Mouse (Mus musculus) neural tube, embryonic 14.5 days (tissue): ENCODE results near the gene 6430550D23Rik. TPM values are rescaled to one million over a fixed set of nuclear protein-coding genes. Genes with fewer than 3 reads are reported as not detected.

Experiments used
- ATAC-seq: fragments of 200-750 bp; cut with Nextera tagmentation; 2 replicates; pipeline ENCODE4 v1.8.0; 2017; ENCODE audit warnings: low read depth, mild to moderate bottlenecking, moderate TSS enrichment, moderate library complexity
- H3K27ac ChIP-seq: fragments of 300-500 bp; sonication (generic); 2 replicates; pipeline ENCODE4 v1.5.1; 2014; ENCODE audit warnings: low read depth, mild to moderate bottlenecking, control low read depth, low read length, moderate library complexity, mixed read lengths
- H3K27me3 ChIP-seq: fragments of 300-500 bp; sonication (generic); 2 replicates; pipeline ENCODE4 v1.6.1; 2014; ENCODE audit warnings: low read length; ENCODE audit not compliant: control insufficient read depth, insufficient read depth
- H3K36me3 ChIP-seq: fragments of 300-500 bp; sonication (generic); 2 replicates; pipeline ENCODE4 v1.6.1; 2014; ENCODE audit warnings: low read length, mixed read lengths; ENCODE audit not compliant: control insufficient read depth, insufficient read depth
- H3K4me1 ChIP-seq: fragments of 300-500 bp; sonication (generic); 2 replicates; pipeline ENCODE4 v1.6.1; 2014; ENCODE audit warnings: low read length; ENCODE audit not compliant: control insufficient read depth, insufficient read depth
- H3K4me2 ChIP-seq: fragments of 300-500 bp; sonication (generic); 2 replicates; pipeline ENCODE4 v1.6.1; 2014; ENCODE audit warnings: mild to moderate bottlenecking, low read depth, low read length, control low read depth
- H3K4me3 ChIP-seq: fragments of 300-500 bp; sonication (generic); 2 replicates; pipeline ENCODE4 v1.5.1; 2014; ENCODE audit warnings: low read depth, low read length, control low read depth, mixed read lengths
- H3K9ac ChIP-seq: fragments of 300-500 bp; sonication (generic); replicated peaks from 2 replicates; pipeline ENCODE4 v1.6.1; 2014; ENCODE audit warnings: low read depth, mild to moderate bottlenecking, control low read depth, low read length, mixed read lengths
- H3K9me3 ChIP-seq: fragments of 300-500 bp; sonication (generic); 2 replicates; pipeline ENCODE4 v1.6.1; 2016; ENCODE audit warnings: low read length; ENCODE audit not compliant: control insufficient read depth
- WGBS: fragments of 180-500 bp; shearing (Covaris S2); extraction: QIAGEN DNeasy Blood & Tissue Kit; methylation state at CpG from one replicate; pipeline ENCODE4 v1.1.7; 2014; 5-methylcytosine and 5-hydroxymethylcytosine counted together
- polyA plus RNA-seq: library from polyadenylated mRNA; unstranded; fragments of >200 nt; fragmentation: Nextera tagmentation; extraction: Ambion mirVana; gene quantifications from 2 replicates; pipeline ENCODE4 v1.2.1, GENCODE M21; 2014

The 6430550D23Rik gene
- polyA plus RNA-seq, 1 experiment from 2014 or later = 4.0 TPM

- Histone ChIP-seq H3K4me3 (no peak overlapping the region), H3K27me3 (no peaks in the 10 kb centered on the region), H3K4me2 (no peak overlapping the region), H3K4me1 (no peaks in the 10 kb centered on the region), H3K9me3 (no peaks in the 10 kb centered on the region), H3K36me3 (peaks cover 45% of the 10 kb centered on the region), H3K9ac (no peak overlapping the region), H3K27ac (no peak overlapping the region)
- peak; percentile 41; the same call in 1 of the 2 replicates for ATAC-seq
- WGBS = 41% methylated on average over 1 of the region's 1 CpGs
These were observed 44.8 kb downstream of the 6430550D23Rik start for GRCm38 (mm10) chr2:155962991-155963390.

DNA sequence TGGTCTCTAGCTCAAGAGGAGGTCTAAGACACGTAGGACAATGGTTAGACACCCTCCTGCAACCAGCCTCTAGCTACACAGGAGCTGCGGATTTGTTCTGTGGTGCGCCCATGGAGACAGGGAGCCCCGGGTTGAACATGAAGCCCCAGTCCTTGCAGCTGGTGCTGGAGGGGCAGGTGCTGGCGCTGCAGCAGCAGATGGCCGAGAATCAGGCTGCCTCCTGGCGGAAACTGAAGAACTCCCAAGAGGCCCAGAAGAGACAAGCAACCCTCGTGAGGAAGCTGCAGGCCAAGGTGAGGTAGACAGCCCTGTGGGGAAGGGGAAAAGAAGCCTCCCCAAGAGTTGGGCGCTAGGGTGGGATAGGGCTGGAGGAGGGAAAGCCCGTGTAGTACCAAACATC is 45.9 kb downstream of the 6430550D23Rik start:
- Histone ChIP-seq H3K4me1 (peaks cover 7% of the 10 kb centered on the region), H3K27me3 (no peaks in the 10 kb centered on the region), H3K4me3 (no peak overlapping the region), H3K4me2 (no peak overlapping the region), H3K9me3 (no peaks in the 10 kb centered on the region), H3K9ac (no peak overlapping the region), H3K27ac (no peak overlapping the region), H3K36me3 (peaks cover 35% of the 10 kb centered on the region)
- WGBS = 63% methylated on average over 10 of the region's 10 CpGs
- ATAC-seq = no peak

- no peak overlapping the region for H3K27ac ChIP-seq
- peaks cover 21% of the 10 kb centered on the region for H3K36me3 ChIP-seq
- H3K9me3 ChIP-seq = no peaks in the 10 kb centered on the region
- WGBS = 93% methylated on average over 5 of the region's 5 CpGs
- no peak for ATAC-seq
- H3K4me3 ChIP-seq = no peak overlapping the region
- H3K27me3 ChIP-seq = no peaks in the 10 kb centered on the region
- H3K4me2 ChIP-seq = no peak overlapping the region
- H3K9ac ChIP-seq = no peak overlapping the region
- H3K4me1 ChIP-seq = peaks cover 7% of the 10 kb centered on the region
These were observed 47.8 kb downstream of the 6430550D23Rik start for GRCm38 (mm10) chr2:155959981-155960380.

GRCm38 (mm10) chr2:155956134-155957059 is 51.4 kb downstream of the 6430550D23Rik start, which contains the start of gene Cep250:
Gene Cep250 (plus strand): TSS chr2:155956458.
- ATAC-seq = peak; percentile 95
- Histone ChIP-seq H3K9me3 (no peaks in the 10 kb centered on the region), H3K27me3 (no peaks in the 10 kb centered on the region), H3K4me1 (peaks cover 7% of the 10 kb centered on the region), H3K27ac (peak within 1 kb of the TSS; percentile 83), H3K36me3 (no peaks in the 10 kb centered on the region), H3K4me3 (peak within 1 kb of the TSS; percentile 86), H3K9ac (peak within 1 kb of the TSS; percentile 93), H3K4me2 (peak within 1 kb of the TSS; percentile 58)
- WGBS = under 1% methylated on average over 57 of the region's 59 CpGs

DNA sequence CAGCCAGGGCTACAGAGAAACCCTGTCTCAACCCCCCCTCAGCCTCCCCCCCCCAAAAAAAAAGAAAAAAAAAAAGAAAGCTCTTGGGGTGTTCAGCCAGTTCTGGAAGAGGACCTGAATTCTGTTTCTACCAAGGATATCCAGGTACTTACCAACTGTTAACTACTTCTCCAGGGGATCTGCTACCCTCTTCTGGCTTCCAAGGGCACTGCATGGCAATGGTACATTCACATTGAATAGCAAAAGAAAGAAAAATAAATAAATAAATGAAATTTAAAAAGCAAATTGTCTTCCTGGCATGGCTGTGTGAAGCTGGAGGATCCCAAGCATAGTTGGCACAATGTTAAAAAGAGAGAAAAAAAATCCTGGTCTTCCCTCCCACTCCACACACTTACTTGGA is 55.8 kb downstream of the 6430550D23Rik start:
- no peaks in the 10 kb centered on the region for H3K27me3 ChIP-seq
- H3K4me2 ChIP-seq = no peak overlapping the region
- no peaks in the 10 kb centered on the region for H3K36me3 ChIP-seq
- no peak overlapping the region for H3K9ac ChIP-seq
- no peak for ATAC-seq
- H3K9me3 ChIP-seq = no peaks in the 10 kb centered on the region
- H3K4me1 ChIP-seq = peaks cover 8% of the 10 kb centered on the region; the same call in 1 of the 2 replicates
- no peak overlapping the region for H3K4me3 ChIP-seq
- H3K27ac ChIP-seq = no peak overlapping the region

DNA sequence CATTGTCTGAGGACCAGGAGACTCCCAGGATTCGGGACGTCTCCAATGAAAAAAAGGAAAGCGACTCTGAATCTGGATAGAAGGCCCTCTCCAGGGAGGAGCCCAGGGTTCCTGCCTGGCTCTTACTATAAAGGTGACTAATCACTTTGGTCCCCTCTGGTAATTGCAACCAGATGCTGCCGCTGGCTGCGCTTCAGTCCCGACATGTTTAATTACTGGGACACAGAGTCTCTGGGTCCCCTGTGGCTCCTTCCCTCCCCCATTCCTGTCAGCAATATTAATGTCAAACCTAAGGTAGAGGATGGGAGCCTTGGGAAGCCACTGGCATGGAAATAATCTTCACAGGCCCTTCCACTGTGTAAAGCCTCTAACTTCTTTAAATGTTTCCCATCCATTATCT is 58.4 kb downstream of the 6430550D23Rik start:
- ATAC-seq = peak; percentile 58; the same call in 1 of the 2 replicates
- H3K36me3 ChIP-seq = no peaks in the 10 kb centered on the region
- H3K27ac ChIP-seq = no peak overlapping the region
- H3K27me3 ChIP-seq = no peaks in the 10 kb centered on the region
- H3K9ac ChIP-seq = no peak overlapping the region
- H3K9me3 ChIP-seq = no peaks in the 10 kb centered on the region
- no peak overlapping the region for H3K4me3 ChIP-seq
- H3K4me2 ChIP-seq = no peak overlapping the region
- 0 out of 2 replicates have a peak, but pooled peaks cover 8% of the 10 kb centered on the region for H3K4me1 ChIP-seq
- 17% methylated on average over 6 of the region's 6 CpGs for WGBS

DNA sequence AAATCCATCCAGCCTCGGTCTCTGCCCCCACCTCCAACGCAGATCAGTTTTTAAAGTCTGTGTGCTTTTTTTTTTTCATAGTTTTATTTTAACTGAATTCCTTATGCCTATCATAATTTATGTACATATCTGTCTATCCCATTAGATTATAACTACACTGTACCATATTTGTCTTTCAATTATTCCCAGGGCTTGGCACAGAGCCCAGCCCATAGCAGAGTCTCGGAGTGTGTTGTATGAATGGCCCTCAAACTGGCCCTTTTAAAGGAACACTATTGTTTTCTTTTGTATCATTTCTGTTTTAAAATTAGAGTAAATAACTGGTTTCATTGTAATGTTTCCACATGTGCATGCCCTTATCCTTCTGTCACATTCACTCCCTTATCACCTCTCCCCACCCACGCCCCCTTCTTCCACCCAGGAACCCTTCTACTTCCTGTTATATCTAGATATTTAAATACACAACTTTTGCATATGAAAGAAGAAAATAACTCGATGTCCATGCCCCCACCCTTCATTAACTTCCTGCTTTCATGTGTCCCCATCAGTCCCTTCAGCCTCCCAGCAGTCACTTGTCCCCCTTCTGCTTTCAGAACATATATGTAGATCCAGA is 60.3 kb downstream of the 6430550D23Rik start:
- no peaks in the 10 kb centered on the region for H3K9me3 ChIP-seq
- WGBS = 61% methylated on average over 5 of the region's 5 CpGs
- H3K4me1 ChIP-seq = peaks cover 16% of the 10 kb centered on the region; the same call in 1 of the 2 replicates
- H3K4me2 ChIP-seq = no peak overlapping the region
- H3K27ac ChIP-seq = no peak overlapping the region
- no peak overlapping the region for H3K4me3 ChIP-seq
- H3K36me3 ChIP-seq = no peaks in the 10 kb centered on the region
- no peak for ATAC-seq
- H3K27me3 ChIP-seq = no peaks in the 10 kb centered on the region
- no peak overlapping the region for H3K9ac ChIP-seq

- H3K9ac ChIP-seq = no peak overlapping the region
These were observed 61.3 kb downstream of the 6430550D23Rik start for GRCm38 (mm10) chr2:155946499-155946898.

GRCm38 (mm10) chr2:155946069-155946468 is 61.7 kb downstream of the 6430550D23Rik start:
- Histone ChIP-seq H3K9ac (no peak overlapping the region), H3K4me1 (peaks cover 16% of the 10 kb centered on the region; the same call in 1 of the 2 replicates), H3K9me3 (no peaks in the 10 kb centered on the region), H3K27me3 (no peaks in the 10 kb centered on the region), H3K4me3 (no peak overlapping the region), H3K36me3 (no peaks in the 10 kb centered on the region), H3K4me2 (no peak overlapping the region), H3K27ac (no peak overlapping the region)
- no peak for ATAC-seq
- whole genome bisulfite sequencing = 4% methylated on average over 7 of the region's 7 CpGs

More at GRCm38 (mm10) chr2:155946499-155946898, 61.3 kb downstream of the 6430550D23Rik start:
- peaks cover 16% of the 10 kb centered on the region; the same call in 1 of the 2 replicates for H3K4me1 ChIP-seq
- H3K36me3 ChIP-seq = no peaks in the 10 kb centered on the region
- H3K27me3 ChIP-seq = no peaks in the 10 kb centered on the region
- H3K9me3 ChIP-seq = no peaks in the 10 kb centered on the region
- no peak overlapping the region for H3K4me3 ChIP-seq
- whole genome bisulfite sequencing = 10% methylated on average over 4 of the region's 4 CpGs
- no peak for ATAC-seq
- H3K4me2 ChIP-seq = no peak overlapping the region
- no peak overlapping the region for H3K27ac ChIP-seq
